Mouse (Mus musculus): ENCODE measurements around the gene Angpt4.

GRCm38 (mm10) chr2:151963319-151963718, 52.3 kb downstream of the Angpt4 start:
- no peak for TF ChIP-seq CTCF (IDR thresholded peaks at IDR 0.05; ENCODE audit: low read depth, low read length)
- no peak for TF ChIP-seq POLR2A (IDR thresholded peaks at IDR 0.05; ENCODE audit: extremely low read depth, insufficient read depth, low read length)

Data from liver, adult 2 months (tissue).